ENCODE assay signal across 15 mouse cellular contexts in the genomic region with DNA sequence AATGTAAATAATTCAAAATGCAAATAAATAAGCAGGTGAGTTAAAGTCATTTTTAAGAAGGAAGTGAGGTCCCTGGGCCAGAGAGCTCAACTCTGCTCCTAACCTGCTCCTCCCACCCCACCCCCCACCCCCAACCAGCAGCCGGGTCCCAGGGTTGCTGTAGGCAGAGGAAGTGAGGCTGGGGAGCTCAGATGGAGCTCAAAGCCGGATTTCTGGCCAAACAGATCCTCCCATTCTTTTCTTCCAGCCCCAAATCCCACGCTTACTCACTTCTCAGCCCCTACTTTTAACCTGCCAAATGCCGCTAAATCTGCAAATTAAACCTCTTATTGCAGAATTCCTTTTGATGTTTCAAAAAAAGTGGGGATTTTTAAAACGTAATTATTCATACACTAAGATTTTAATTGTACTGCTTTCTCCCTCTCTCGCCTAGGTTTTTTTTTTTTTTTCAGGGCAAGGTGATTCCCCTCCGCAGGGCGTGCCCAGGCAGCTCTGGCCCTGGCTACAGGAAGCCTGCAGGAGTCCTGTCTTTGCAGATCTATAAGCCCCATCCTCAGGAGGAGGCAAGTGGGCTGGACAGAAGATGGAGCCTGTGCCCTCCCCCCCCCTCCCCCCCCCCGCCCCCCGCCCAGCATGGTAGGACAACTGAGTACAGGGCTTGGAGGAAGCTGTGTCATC. TPM values are rescaled to one million over a fixed set of nuclear protein-coding genes. Genes with fewer than 3 reads are reported as not detected.
A peak's percentile ranks its signal among the peaks of the same experiment; 100 is the strongest.
DNase-seq lines count a peak whose midpoint lies in the region; ATAC-seq lines count a peak whose summit lies in the region.
"Had no signal": no experiment of that assay in that cellular context is flagged by ENCODE, and none has a peak within 500 bp of the region (broad histone marks: within the 10 kb centered on the region; RNA-seq: fewer than 3 reads in every experiment).

No protein-coding gene starts in this region.

- peak; percentile 48; the same call in 1 of the 2 replicates for ATAC-seq in heart, embryonic 12.5 days (ENCODE audit: insufficient number of reproducible peaks, low FRiP score)
- ATAC-seq in midbrain, embryonic 13.5 days: no peak
- ATAC-seq in embryonic facial prominence, embryonic 14.5 days (ENCODE audit: low read depth): peak; percentile 47; the same call in 1 of the 2 replicates
- ATAC-seq: forebrain, postnatal 0 days; lung, postnatal 0 days had no signal

- H3K36me3 ChIP-seq in heart, embryonic 12.5 days: no peaks in the 10 kb centered on the region
- H3K36me3 ChIP-seq in midbrain, embryonic 10.5 days: no peaks in the 10 kb centered on the region
- H3K36me3 ChIP-seq in midbrain, embryonic 13.5 days: no peaks in the 10 kb centered on the region
- H3K36me3 ChIP-seq in embryonic facial prominence, embryonic 14.5 days (ENCODE audit: control insufficient read depth, insufficient read depth, low read length): no peaks in the 10 kb centered on the region
- no peaks in the 10 kb centered on the region for H3K36me3 ChIP-seq in forebrain, embryonic 10.5 days (replicated peaks)
- H3K36me3 ChIP-seq: heart, embryonic 13.5 days had no signal

- WGBS in heart, embryonic 12.5 days: 11% methylated on average over 10 of the region's 10 CpGs
- under 1% methylated on average over 10 of the region's 10 CpGs for WGBS in midbrain, embryonic 10.5 days
- 4% methylated on average over 8 of the region's 10 CpGs for WGBS in midbrain, embryonic 13.5 days
- 7% methylated on average over 9 of the region's 10 CpGs for WGBS in embryonic facial prominence, embryonic 14.5 days
- 2% methylated on average over 10 of the region's 10 CpGs for WGBS in forebrain, embryonic 10.5 days

- no peak for DNase-seq in heart, adult 9 months (ENCODE audit: low spot score in 2 of 2)
- DNase-seq in midbrain, embryonic 10.5 days (ENCODE audit: low spot score): peak; percentile 13
- peak; percentile 61 for DNase-seq in R1 (ENCODE audit: low read depth, low spot score)
- DNase-seq in embryonic facial prominence, embryonic 14.5 days (ENCODE audit: low spot score): peak; percentile 40
- DNase-seq in T-cell, adult 2 months (ENCODE audit: low spot score): no peak
- no peak for DNase-seq in forebrain, embryonic 10.5 days (ENCODE audit: extremely low spot score, low spot score)
- DNase-seq: cerebellum, adult 11 months; forebrain, postnatal 0 days; gastrocnemius, postnatal 10 days; kidney, postnatal 4 days; right cerebral cortex, postnatal 25 days had no signal

- H3K4me2 ChIP-seq in heart, embryonic 12.5 days: no peak overlapping the region
- H3K4me2 ChIP-seq in midbrain, embryonic 13.5 days (replicated peaks): no peak overlapping the region
- H3K4me2 ChIP-seq in embryonic facial prominence, embryonic 14.5 days (ENCODE audit: low read depth, low read length): no peak overlapping the region
- H3K4me2 ChIP-seq: heart, embryonic 13.5 days had no signal

- no peak overlapping the region for H3K4me3 ChIP-seq in heart, embryonic 12.5 days
- no peak overlapping the region for H3K4me3 ChIP-seq in midbrain, embryonic 10.5 days
- H3K4me3 ChIP-seq in midbrain, embryonic 13.5 days (replicated peaks): no peak overlapping the region
- no peak overlapping the region for H3K4me3 ChIP-seq in embryonic facial prominence, embryonic 14.5 days (ENCODE audit: low read depth, low read length)
- no peak overlapping the region for H3K4me3 ChIP-seq in forebrain, embryonic 10.5 days
- H3K4me3 ChIP-seq: heart, embryonic 13.5 days had no signal

- no peak overlapping the region for H3K9ac ChIP-seq in heart, embryonic 12.5 days
- H3K9ac ChIP-seq in midbrain, embryonic 13.5 days (replicated peaks): no peak overlapping the region
- no peak overlapping the region for H3K9ac ChIP-seq in embryonic facial prominence, embryonic 14.5 days (ENCODE audit: low read depth, low read length)
- H3K9ac ChIP-seq: forebrain, postnatal 0 days; heart, embryonic 13.5 days had no signal

- no peak overlapping the region for H3K27ac ChIP-seq in heart, embryonic 12.5 days (ENCODE audit: poor library complexity, severe bottlenecking)
- H3K27ac ChIP-seq in midbrain, embryonic 10.5 days (replicated peaks): no peak overlapping the region
- no peak overlapping the region for H3K27ac ChIP-seq in midbrain, embryonic 13.5 days
- H3K27ac ChIP-seq in embryonic facial prominence, embryonic 14.5 days (replicated peaks; ENCODE audit: low read depth, low read length): no peak overlapping the region
- no peak overlapping the region for H3K27ac ChIP-seq in forebrain, embryonic 10.5 days
- H3K27ac ChIP-seq: heart, embryonic 13.5 days had no signal

- no peaks in the 10 kb centered on the region for H3K27me3 ChIP-seq in heart, embryonic 12.5 days (replicated peaks)
- H3K27me3 ChIP-seq in midbrain, embryonic 10.5 days (ENCODE audit: low read depth, poor library complexity, severe bottlenecking): no peaks in the 10 kb centered on the region
- no peaks in the 10 kb centered on the region for H3K27me3 ChIP-seq in midbrain, embryonic 13.5 days
- H3K27me3 ChIP-seq in embryonic facial prominence, embryonic 14.5 days (replicated peaks; ENCODE audit: control insufficient read depth, insufficient read depth, low read length): no peaks in the 10 kb centered on the region
- no peaks in the 10 kb centered on the region for H3K27me3 ChIP-seq in forebrain, embryonic 10.5 days (ENCODE audit: poor library complexity, severe bottlenecking)
- H3K27me3 ChIP-seq: heart, embryonic 13.5 days had no signal

- H3K9me3 ChIP-seq in heart, embryonic 12.5 days (replicated peaks): peaks cover 3% of the 10 kb centered on the region; the same call in 1 of the 2 replicates
- no peaks in the 10 kb centered on the region for H3K9me3 ChIP-seq in midbrain, embryonic 10.5 days (replicated peaks)
- H3K9me3 ChIP-seq in midbrain, embryonic 13.5 days: no peaks in the 10 kb centered on the region
- H3K9me3 ChIP-seq in embryonic facial prominence, embryonic 14.5 days (ENCODE audit: control insufficient read depth, low read length): no peaks in the 10 kb centered on the region
- no peaks in the 10 kb centered on the region for H3K9me3 ChIP-seq in forebrain, embryonic 10.5 days
- H3K9me3 ChIP-seq: heart, embryonic 13.5 days had no signal

- H3K4me1 ChIP-seq in heart, embryonic 12.5 days (replicated peaks): 0 out of 2 replicates have a peak, but pooled peaks cover 2% of the 10 kb centered on the region
- peaks cover 11% of the 10 kb centered on the region for H3K4me1 ChIP-seq in midbrain, embryonic 10.5 days
- H3K4me1 ChIP-seq in midbrain, embryonic 13.5 days (replicated peaks): no peaks in the 10 kb centered on the region
- no peaks in the 10 kb centered on the region for H3K4me1 ChIP-seq in embryonic facial prominence, embryonic 14.5 days (ENCODE audit: control insufficient read depth, insufficient read depth, low read length)
- peaks cover 14% of the 10 kb centered on the region for H3K4me1 ChIP-seq in forebrain, embryonic 10.5 days
- H3K4me1 ChIP-seq: heart, embryonic 13.5 days had no signal

RNA-seq across cellular contexts. Expression of a gene that starts 24.5 kb away (rescaled TPM):
- polyA plus RNA-seq in heart, embryonic 12.5 days (2016; fragmentation: Nextera tagmentation; extraction: Ambion mirVana): 2.6 and 4.2 TPM in 2 replicates
- 5.3 and 6.4 TPM in 2 replicates for polyA plus RNA-seq in midbrain, embryonic 10.5 days (2016; fragmentation: Nextera tagmentation; extraction: Ambion mirVana)
- 3.7 and 3.9 TPM in 2 replicates for polyA plus RNA-seq in midbrain, embryonic 13.5 days (2015; fragmentation: Nextera tagmentation; extraction: Ambion mirVana)
- polyA plus RNA-seq in embryonic facial prominence, embryonic 14.5 days (2014; fragmentation: Nextera tagmentation; extraction: Ambion mirVana): 7.6 and 8.1 TPM in 2 replicates
- 4.3 and 4.7 TPM in 2 replicates for polyA plus RNA-seq in forebrain, embryonic 10.5 days (2016; fragmentation: Nextera tagmentation; extraction: Ambion mirVana)

Comparison
In these comparisons a context has a peak if more than half of its experiments do, and no peak if none do; other contexts are left out.
1. DNase-seq: peak in midbrain, embryonic 10.5 days (single experiment), R1 (single experiment) and embryonic facial prominence, embryonic 14.5 days (single experiment); none in heart, adult 9 months (0 of 2), T-cell, adult 2 months (single experiment) and forebrain, embryonic 10.5 days (single experiment).